Mouse (Mus musculus) forebrain, postnatal 0 days (tissue): ENCODE results near the gene Fes. TPM values are rescaled to one million over a fixed set of nuclear protein-coding genes. Genes with fewer than 3 reads are reported as not detected.

Experiments used
- ATAC-seq: fragments of 200-750 bp; cut with Nextera tagmentation; 2 replicates; pipeline ENCODE4 v1.8.0; 2017; ENCODE audit warnings: mild to moderate bottlenecking, moderate library complexity
- DNase-seq: peaks from one replicate; pipeline ENCODE4 v3.0.0-alpha.2; 2015
- H3K27ac ChIP-seq: fragments of 300-500 bp; sonication (generic); 2 replicates; pipeline ENCODE4 v1.5.1; 2014; ENCODE audit warnings: low read depth, mild to moderate bottlenecking, antibody characterized with exemption, low read length, moderate library complexity, mixed read lengths
- H3K27me3 ChIP-seq: fragments of 300-500 bp; sonication (generic); 2 replicates; pipeline ENCODE4 v1.6.1; 2014; ENCODE audit warnings: mild to moderate bottlenecking, low read length, mixed read lengths; ENCODE audit not compliant: insufficient read depth
- H3K36me3 ChIP-seq: fragments of 300-500 bp; sonication (generic); 2 replicates; pipeline ENCODE4 v1.6.1; 2014; ENCODE audit warnings: mild to moderate bottlenecking, moderate library complexity; ENCODE audit not compliant: insufficient read depth
- H3K4me1 ChIP-seq: fragments of 300-500 bp; sonication (generic); 2 replicates; pipeline ENCODE4 v1.6.1; 2014; ENCODE audit warnings: antibody characterized with exemption; ENCODE audit not compliant: insufficient read depth
- H3K4me2 ChIP-seq: fragments of 300-500 bp; sonication (generic); 2 replicates; pipeline ENCODE4 v1.6.1; 2014; ENCODE audit warnings: low read depth, mild to moderate bottlenecking, moderate library complexity
- H3K4me3 ChIP-seq: fragments of 300-500 bp; sonication (generic); 2 replicates; pipeline ENCODE4 v1.5.1; 2014; ENCODE audit warnings: low read depth, low read length, mixed read lengths
- H3K9ac ChIP-seq: fragments of 300-500 bp; sonication (generic); 2 replicates; pipeline ENCODE4 v1.6.1; 2014; ENCODE audit warnings: mild to moderate bottlenecking
- H3K9me3 ChIP-seq: fragments of 300-500 bp; sonication (generic); 2 replicates; pipeline ENCODE4 v1.6.1; 2016; ENCODE audit warnings: low read length
- CTCF ChIP-seq: sonication (generic); IDR thresholded peaks from 2 replicates; pipeline ENCODE4 v1.5.1; 2016; ENCODE audit warnings: antibody characterized with exemption, control low read depth, low read depth
- WGBS: fragments of 180-500 bp; shearing (Covaris S2); extraction: QIAGEN DNeasy Blood & Tissue Kit; methylation state at CpG from one replicate; pipeline ENCODE4 v1.1.7; 2014; 5-methylcytosine and 5-hydroxymethylcytosine counted together
- polyA plus RNA-seq: library from polyadenylated mRNA; unstranded; fragments of >200 nt; fragmentation: Nextera tagmentation; extraction: Ambion mirVana; gene quantifications from 2 replicates; pipeline ENCODE4 v1.2.1, GENCODE M21; 2015
- total RNA-seq: library from RNA; depleted of rRNA; stranded (reverse); fragments of >200 nt; gene quantifications from 2 replicates; pipeline ENCODE4 v1.2.3, GENCODE M21; 2014

The Fes gene
- total and polyA plus RNA-seq, 2 experiments from 2014 or later, result 2.8 to 6.4 TPM

DNA sequence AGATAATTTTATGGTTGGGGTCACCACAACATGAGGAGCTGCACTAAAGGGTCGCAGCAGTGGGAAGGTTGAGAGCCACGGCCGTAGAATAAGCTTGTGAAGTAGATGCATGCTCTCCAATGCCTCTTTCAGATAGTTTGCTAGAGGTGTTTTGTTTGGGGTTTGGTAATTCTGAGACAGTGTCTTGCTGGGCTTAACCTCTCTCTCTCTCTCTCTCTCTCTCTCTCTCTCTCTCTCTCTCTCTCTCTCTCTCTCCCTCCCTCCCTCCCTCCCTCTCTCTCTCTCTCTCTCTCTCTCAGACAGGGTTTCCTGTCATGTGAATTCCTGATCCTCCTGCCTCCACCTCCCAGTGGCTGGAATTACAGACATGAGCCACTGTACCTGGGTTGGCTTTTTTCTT, 13.0 kb downstream of the Fes start:
- Histone ChIP-seq H3K4me1 (no peaks in the 10 kb centered on the region), H3K9me3 (no peaks in the 10 kb centered on the region), H3K9ac (no peak overlapping the region), H3K4me3 (no peak overlapping the region), H3K36me3 (no peaks in the 10 kb centered on the region), H3K4me2 (no peak overlapping the region), H3K27ac (no peak overlapping the region), H3K27me3 (no peaks in the 10 kb centered on the region)
- no peak for ATAC-seq
- 96% methylated on average over 3 of the region's 3 CpGs for WGBS
- no peak for TF ChIP-seq CTCF
- DNase-seq, result no peak

DNA sequence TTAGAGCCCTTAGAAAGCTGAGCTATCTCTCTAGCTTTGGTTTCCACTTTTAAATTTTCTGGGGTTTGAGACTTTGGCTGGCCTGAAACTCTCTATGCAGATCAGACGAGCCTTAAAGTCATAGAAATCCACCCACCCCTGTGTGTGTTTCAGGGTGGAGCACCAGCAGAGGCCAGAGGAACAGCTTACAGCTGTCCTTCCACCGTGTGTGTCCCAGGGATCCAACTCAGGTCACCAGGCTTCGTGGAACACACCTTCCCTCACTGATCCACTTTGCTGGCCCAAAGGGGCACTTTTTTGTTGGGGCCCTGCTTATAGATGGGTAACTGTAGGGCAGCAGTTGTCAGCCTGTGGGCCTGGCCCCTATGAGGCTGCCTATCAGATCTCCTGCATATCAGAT, 13.5 kb downstream of the Fes start:
- Histone ChIP-seq H3K9me3 (no peaks in the 10 kb centered on the region), H3K27ac (no peak overlapping the region), H3K4me1 (no peaks in the 10 kb centered on the region), H3K9ac (no peak overlapping the region), H3K4me2 (no peak overlapping the region), H3K36me3 (no peaks in the 10 kb centered on the region), H3K4me3 (no peak overlapping the region), H3K27me3 (no peaks in the 10 kb centered on the region)
- DNase-seq (no peak), ATAC-seq (no peak)
- WGBS, result 59% methylated on average over 3 of the region's 3 CpGs
- no peak for TF ChIP-seq CTCF

DNA sequence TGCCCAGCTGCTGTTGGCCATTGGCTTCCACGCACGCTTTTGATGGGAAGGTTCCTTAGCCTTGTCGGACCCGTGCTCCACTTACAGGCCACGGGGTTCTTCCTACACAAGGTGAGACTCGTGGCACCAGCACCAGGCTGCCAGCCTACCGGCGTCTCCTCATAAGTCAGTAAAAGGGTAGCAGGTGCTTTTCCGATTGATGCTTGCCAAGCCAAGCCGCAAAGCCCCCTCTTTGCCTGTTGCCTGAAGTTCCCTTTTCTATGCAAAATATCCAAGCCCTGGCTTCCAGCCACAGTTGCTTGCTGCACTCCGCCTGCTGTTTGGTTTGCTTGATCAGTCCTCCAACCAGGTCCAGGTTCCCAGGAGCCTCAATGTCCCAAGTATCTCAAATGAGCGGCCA, 13.9 kb downstream of the Fes start:
- Histone ChIP-seq H3K4me1 (no peaks in the 10 kb centered on the region), H3K36me3 (no peaks in the 10 kb centered on the region), H3K4me2 (no peak overlapping the region), H3K4me3 (no peak overlapping the region), H3K27ac (no peak overlapping the region), H3K9ac (no peak overlapping the region), H3K27me3 (no peaks in the 10 kb centered on the region), H3K9me3 (no peaks in the 10 kb centered on the region)
- DNase-seq (no peak), ATAC-seq (no peak)
- 70% methylated on average over 12 of the region's 12 CpGs for WGBS
- TF ChIP-seq CTCF, result no peak

DNA sequence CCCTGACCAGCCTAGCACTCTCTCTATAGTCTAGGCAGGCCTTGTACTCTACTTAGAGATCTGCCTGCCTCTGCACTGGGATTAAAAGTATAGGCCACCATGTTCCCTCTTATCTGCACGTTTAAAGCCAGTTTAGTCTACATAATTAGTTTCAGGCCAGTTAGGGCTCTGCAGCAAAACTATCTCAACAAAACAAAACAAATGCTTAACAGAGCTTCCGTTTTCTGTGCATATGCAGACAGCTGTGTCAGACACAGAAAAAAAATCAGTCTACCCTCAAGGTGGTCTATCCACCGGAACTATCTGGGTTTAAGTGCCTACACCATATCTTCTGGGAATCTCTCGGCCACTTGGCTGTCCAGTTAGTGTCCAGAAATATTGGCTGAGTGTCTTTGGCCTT, 14.4 kb downstream of the Fes start:
- Histone ChIP-seq H3K9me3 (no peaks in the 10 kb centered on the region), H3K9ac (no peak overlapping the region), H3K4me1 (no peaks in the 10 kb centered on the region), H3K4me2 (no peak overlapping the region), H3K27me3 (no peaks in the 10 kb centered on the region), H3K27ac (no peak overlapping the region), H3K36me3 (peaks cover 3% of the 10 kb centered on the region; the same call in 1 of the 2 replicates), H3K4me3 (no peak overlapping the region)
- WGBS, result 83% methylated on average over 4 of the region's 4 CpGs
- no peak for DNase-seq
- TF ChIP-seq CTCF, result no peak
- no peak for ATAC-seq

DNA sequence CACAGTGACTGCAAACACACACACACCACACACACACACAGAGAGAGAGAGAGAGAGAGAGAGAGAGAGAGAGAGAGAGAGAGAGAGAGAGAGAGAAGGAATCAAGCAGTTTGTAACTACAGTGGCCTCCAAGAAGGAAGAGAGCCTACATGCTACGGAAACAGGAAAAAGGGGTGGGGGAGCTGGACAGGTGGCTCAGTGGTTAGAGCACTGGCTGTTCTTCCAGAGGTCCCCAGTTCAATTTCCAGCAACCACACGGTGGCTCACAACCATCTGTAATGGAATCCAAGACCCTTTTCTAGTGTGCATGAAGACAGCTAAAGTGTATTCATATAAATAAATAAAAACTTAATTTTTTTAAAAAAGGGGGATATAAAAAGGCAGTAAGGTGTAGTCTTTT, 15.1 kb downstream of the Fes start:
- Histone ChIP-seq H3K4me3 (no peak overlapping the region), H3K9me3 (no peaks in the 10 kb centered on the region), H3K27ac (no peak overlapping the region), H3K4me1 (no peaks in the 10 kb centered on the region), H3K36me3 (peaks cover 10% of the 10 kb centered on the region), H3K27me3 (no peaks in the 10 kb centered on the region), H3K9ac (no peak overlapping the region), H3K4me2 (no peak overlapping the region)
- DNase-seq, result no peak
- WGBS, result 73% methylated on average over 2 of the region's 2 CpGs
- no peak for ATAC-seq
- TF ChIP-seq CTCF, result no peak

DNA sequence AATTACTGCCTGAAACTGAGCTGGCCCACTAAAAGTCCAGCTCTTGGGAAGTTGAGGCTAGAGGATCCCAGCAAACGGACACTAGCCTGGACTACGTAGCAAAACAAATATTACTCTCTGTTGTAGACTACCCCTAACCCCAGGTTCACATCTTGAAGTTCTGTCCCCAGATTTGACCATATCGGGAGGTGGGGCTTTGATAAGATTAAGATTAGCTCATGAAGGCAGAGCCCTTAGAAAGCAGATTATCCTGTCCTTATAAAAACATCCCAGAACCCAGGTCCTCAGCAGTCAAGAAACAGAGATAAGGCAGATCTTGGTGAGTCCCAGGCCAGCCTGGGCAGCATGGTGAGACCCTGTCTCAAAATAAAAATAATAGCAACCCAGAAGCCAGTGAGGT, 15.6 kb downstream of the Fes start:
- Histone ChIP-seq H3K4me2 (no peak overlapping the region), H3K36me3 (peaks cover 15% of the 10 kb centered on the region), H3K27me3 (no peaks in the 10 kb centered on the region), H3K4me3 (no peak overlapping the region), H3K9ac (no peak overlapping the region), H3K9me3 (no peaks in the 10 kb centered on the region), H3K27ac (no peak overlapping the region), H3K4me1 (no peaks in the 10 kb centered on the region)
- no peak for TF ChIP-seq CTCF
- DNase-seq, result no peak
- no peak for ATAC-seq
- 87% methylated on average over 3 of the region's 3 CpGs for WGBS

DNA sequence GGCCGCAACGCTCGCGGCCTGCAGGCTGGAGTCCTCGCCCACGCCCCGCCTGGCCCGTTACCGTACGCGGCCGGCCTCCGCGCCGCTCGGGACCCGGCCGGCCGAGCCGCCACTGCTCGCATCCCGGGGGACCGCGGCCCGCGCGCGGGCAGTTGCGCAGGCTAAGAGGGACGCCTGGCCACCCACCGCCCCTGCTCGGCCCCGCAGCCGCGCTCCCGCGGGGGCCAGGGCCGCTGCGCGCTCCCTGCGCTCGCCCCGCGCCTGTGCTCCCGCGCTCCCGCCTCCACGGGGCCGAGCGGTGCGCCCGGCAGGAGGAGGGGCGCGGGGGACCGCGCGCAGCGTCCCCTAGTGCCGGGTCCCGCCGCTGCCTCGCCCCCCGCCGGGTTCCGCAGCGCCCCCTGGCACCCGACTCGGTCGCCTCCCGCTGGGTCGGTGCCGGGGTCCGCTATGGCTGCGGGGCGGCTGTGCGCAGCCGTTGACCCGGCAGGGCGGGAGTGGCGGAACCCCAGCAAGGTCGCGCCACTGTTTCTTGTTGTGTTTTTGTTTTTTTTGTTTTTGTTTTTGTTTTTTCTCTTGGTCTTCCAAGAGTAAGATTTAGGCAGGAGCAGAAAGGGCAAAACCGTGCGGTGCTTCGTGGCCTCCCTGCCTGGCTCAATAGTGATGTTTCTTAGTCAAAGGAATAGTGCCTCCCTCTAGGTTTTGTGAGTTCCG, 16.6 kb downstream of the Fes start, which contains the start of gene Man2a2:
TSS of gene Man2a2 (minus strand) at position 335 of the 711 bp plus-strand sequence.
- Histone ChIP-seq H3K4me2 (peak within 1 kb of the TSS; percentile 49), H3K4me1 (no peaks in the 10 kb centered on the region), H3K9me3 (no peaks in the 10 kb centered on the region), H3K27ac (peak within 1 kb of the TSS; percentile 85), H3K4me3 (peak within 1 kb of the TSS; percentile 84), H3K9ac (peak within 1 kb of the TSS; percentile 86), H3K36me3 (peaks cover 25% of the 10 kb centered on the region), H3K27me3 (no peaks in the 10 kb centered on the region)
- WGBS, result 3% methylated on average over 74 of the region's 86 CpGs
- peak; percentile 91 for DNase-seq
- ATAC-seq, result peak; percentile 89
- TF ChIP-seq CTCF, result peak; percentile 77
